Mouse (Mus musculus): ENCODE data around the gene Atp2a2.
"Not testable (repeated sequence)": the region's sequence is repeated elsewhere in the genome, so short reads cannot be mapped to it uniquely, and the experiment has no call there.

The Atp2a2 gene

GRCm38 (mm10) chr5:122453188-122453587 is 48.8 kb downstream of the Atp2a2 start:
- DNase-seq (ENCODE audit: inconsistent ontology term) = no peak

- no peak for DNase-seq (ENCODE audit: inconsistent ontology term)
Observed at GRCm38 (mm10) chr5:122452194-122452593, 49.8 kb downstream of the Atp2a2 start.

- no peak for DNase-seq (ENCODE audit: inconsistent ontology term)
Observed at GRCm38 (mm10) chr5:122451324-122451723, 50.7 kb downstream of the Atp2a2 start.

GRCm38 (mm10) chr5:122450913-122451317 is 51.1 kb downstream of the Atp2a2 start:
- DNase-seq (ENCODE audit: inconsistent ontology term) = no peak

- DNase-seq (ENCODE audit: inconsistent ontology term) = peak; percentile 26
Observed at GRCm38 (mm10) chr5:122449946-122450345, 52.1 kb downstream of the Atp2a2 start.

GRCm38 (mm10) chr5:122448869-122449268 is 53.2 kb downstream of the Atp2a2 start:
- DNase-seq (ENCODE audit: inconsistent ontology term) = no peak

GRCm38 (mm10) chr5:122447857-122448256 is 54.2 kb downstream of the Atp2a2 start:
- peak; percentile 56 for DNase-seq (ENCODE audit: inconsistent ontology term)

- DNase-seq (ENCODE audit: inconsistent ontology term) = no peak
Observed at GRCm38 (mm10) chr5:122445051-122445610, 56.9 kb downstream of the Atp2a2 start.

- no peak for DNase-seq (ENCODE audit: inconsistent ontology term)
Observed at GRCm38 (mm10) chr5:122444492-122444891, 57.5 kb downstream of the Atp2a2 start.

GRCm38 (mm10) chr5:122440095-122440630 is 61.9 kb downstream of the Atp2a2 start:
- DNase-seq (ENCODE audit: inconsistent ontology term) = no peak

- no peak for DNase-seq (ENCODE audit: inconsistent ontology term)
Observed at GRCm38 (mm10) chr5:122439400-122440094, 62.5 kb downstream of the Atp2a2 start.

GRCm38 (mm10) chr5:122434541-122434940 is 67.5 kb downstream of the Atp2a2 start:
- DNase-seq (ENCODE audit: inconsistent ontology term) = no peak

- DNase-seq (ENCODE audit: inconsistent ontology term) = peak; percentile 69
Observed at GRCm38 (mm10) chr5:122431221-122431620, 70.8 kb downstream of the Atp2a2 start.

GRCm38 (mm10) chr5:122430036-122430775 is 71.8 kb downstream of the Atp2a2 start:
- no peak for DNase-seq (ENCODE audit: inconsistent ontology term)

- DNase-seq (ENCODE audit: inconsistent ontology term) = no peak
Observed at GRCm38 (mm10) chr5:122425550-122425949, 76.5 kb downstream of the Atp2a2 start.

- DNase-seq (ENCODE audit: inconsistent ontology term) = peak; percentile 10
Observed at GRCm38 (mm10) chr5:122423083-122423482, 78.9 kb downstream of the Atp2a2 start.

GRCm38 (mm10) chr5:122422071-122422964 is 79.7 kb downstream of the Atp2a2 start:
- DNase-seq (ENCODE audit: inconsistent ontology term) = peak; percentile 93

GRCm38 (mm10) chr5:122421271-122422068 is 80.6 kb downstream of the Atp2a2 start, which contains the start of gene Anapc7:
Gene Anapc7, plus strand, starts transcription at chr5:122421693.
- no peak for DNase-seq (ENCODE audit: inconsistent ontology term)

- DNase-seq (ENCODE audit: inconsistent ontology term) = not testable (repeated sequence)
Observed at GRCm38 (mm10) chr5:122420676-122421075, 81.3 kb downstream of the Atp2a2 start.

GRCm38 (mm10) chr5:122415465-122415864 is 86.6 kb downstream of the Atp2a2 start:
- DNase-seq (ENCODE audit: inconsistent ontology term) = no peak

GRCm38 (mm10) chr5:122414351-122414750 is 87.7 kb downstream of the Atp2a2 start:
- no peak for DNase-seq (ENCODE audit: inconsistent ontology term)
